Mouse (Mus musculus) spleen, postnatal 4 days (tissue): ENCODE results near the gene Prl2c2.
"Not testable (repeated sequence)": the region's sequence is repeated elsewhere in the genome, so short reads cannot be mapped to it uniquely, and the experiment has no call there.

Experiments used
- DNase-seq, 2 experiments: peaks; one replicate each; pipeline ENCODE4 v3.0.0; 2022; ENCODE audit warnings: low spot score in 2 of 2

The Prl2c2 gene

GRCm38 (mm10) chr13:13005283-13005682, at the start of gene Prl2c2:
Prl2c2 (minus strand) TSS chr13:13005383.
- not testable (repeated sequence) for DNase-seq

GRCm38 (mm10) chr13:13025872-13026271, 20.7 kb upstream of the Prl2c2 start:
- DNase-seq: not testable (repeated sequence)

- not testable (repeated sequence) for DNase-seq
Measured at GRCm38 (mm10) chr13:13013993-13014549, 8.9 kb upstream of the Prl2c2 start.
